Mouse (Mus musculus): ENCODE measurements around the gene Gm49486.

The Gm49486 gene

GRCm38 (mm10) chr15:79235268-79235667 is 6.1 kb downstream of the Gm49486 start:
- DNase-seq = no peak

DNA sequence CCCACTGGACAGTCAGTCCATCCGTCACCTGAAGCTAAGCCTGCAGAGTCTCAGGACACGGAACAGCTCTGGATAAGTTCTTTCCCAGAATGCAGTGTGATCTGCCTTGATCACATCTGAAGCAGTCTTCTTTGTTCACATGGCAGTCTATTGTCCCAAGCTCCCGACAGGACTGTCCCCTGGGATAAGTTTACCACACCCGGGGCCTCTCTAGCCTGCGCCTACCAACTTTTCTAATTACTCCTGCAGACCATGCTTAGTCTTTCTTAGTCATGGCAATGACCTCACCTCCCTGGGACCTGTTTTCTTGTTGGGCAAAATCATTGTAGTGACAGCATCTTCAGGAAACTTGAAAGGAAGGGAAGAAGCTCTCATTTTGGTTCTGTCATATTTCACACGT is 8.8 kb downstream of the Gm49486 start:
- DNase-seq = no peak

DNA sequence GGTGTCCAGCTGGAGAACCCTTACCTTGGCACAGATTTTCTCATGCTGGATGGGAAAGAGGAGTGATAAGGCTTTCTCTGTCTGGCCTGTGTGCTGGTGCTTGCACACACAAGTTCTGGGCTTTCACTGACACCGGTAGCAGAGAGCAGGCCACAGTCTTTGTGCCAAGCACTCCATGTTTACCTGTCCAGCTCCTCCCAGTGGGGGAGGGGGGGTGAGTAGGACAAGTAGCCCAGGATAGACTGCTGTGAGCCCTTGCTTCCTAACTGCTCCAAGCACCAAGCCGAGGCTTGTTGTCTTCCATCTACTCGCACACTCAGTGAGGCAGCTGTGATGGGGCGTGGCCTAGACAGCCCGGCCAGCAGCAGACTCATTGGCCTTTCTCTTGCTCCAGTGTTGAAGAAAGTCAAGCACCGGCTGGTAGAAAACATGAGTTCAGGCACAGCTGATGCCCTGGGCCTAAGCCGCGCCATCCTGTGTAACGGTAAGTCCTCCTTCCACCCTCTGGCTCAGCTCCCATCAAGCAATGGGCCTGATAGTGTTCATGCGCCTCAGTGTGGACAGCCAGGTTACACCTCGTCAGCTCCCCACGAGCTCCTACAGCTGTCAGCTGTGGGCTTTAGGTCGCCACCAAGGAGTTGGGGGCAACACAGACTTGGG is 13.5 kb downstream of the Gm49486 start:
- no peak for DNase-seq

DNA sequence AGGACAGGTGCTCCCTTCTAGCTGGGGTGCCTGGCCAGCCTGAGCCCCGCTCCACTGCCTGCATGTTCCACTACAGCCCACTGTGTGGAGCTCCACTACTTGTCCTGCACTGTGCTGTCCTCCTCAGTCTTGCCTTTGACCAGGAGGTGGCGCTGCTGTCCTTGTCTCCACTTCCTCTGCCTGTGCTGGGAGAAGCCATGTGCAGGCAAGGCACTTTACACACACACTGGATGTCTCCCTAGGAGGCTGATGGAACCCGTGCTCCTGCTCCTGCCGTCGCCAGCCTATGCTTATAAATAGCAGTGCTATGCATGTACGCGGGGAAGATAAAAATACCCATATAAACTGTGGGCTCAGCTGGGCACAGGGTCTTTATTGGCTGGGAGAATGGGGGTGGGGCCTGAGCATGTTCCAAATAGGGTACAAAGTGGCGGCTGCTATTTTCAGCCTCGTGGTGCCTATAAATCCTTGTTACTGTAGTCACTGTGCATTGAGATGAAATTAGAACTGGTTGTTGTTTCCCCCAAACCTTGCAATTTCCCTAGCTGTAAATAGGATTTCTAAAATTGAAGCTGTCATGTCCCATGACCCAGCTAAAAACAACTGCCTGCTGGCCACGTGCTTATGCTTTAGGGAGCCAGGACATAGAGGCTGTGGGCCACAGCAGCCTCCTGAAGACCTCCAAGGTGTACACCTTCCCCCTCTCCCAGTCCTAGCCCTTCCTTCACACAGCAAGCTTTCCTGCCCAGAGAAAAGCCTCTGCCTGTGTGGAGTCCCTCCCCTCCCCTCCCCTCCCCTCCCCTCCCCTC is 14.2 kb downstream of the Gm49486 start:
- DNase-seq = peak; percentile 97

DNA sequence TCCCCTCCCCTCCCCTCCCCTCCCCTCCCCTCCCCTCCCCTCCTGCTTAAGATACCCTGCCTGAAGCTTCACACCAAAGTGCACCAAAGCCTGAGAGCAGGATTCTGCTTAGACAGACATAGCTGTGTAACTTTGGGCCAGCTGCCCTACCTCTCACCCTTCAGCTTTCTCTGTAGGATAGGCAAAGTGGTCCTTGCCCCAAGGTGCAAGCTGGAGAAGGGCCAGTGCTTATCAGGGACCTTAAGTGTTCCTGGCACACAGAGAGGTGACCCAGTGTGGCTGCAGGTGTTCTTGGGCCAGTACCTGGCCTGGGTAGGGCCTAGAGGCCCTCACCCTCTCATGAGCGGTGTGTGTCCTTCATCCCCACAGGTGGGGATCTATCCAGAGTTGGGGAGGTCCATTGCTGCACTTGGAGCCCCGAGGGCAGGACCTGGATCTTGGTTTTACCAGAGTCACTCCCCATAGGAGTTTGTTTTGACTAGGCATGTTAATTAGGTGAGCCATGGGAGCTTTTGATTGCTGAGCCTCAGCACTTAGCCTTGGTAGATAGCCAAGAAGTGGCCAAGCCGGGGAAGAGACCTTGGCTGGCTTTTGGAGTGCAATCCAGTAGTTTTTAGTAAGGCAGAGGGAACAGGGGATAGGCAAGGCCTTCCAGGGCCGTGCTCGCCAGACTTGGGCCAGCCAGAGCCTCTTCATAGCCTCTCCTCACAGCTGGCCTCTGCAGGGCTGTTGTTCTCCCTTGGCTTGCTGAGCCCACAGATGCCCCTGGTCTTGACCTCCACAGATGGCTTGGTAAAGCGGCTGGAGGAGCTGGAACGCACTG is 15.1 kb downstream of the Gm49486 start:
- DNase-seq = no peak

- DNase-seq = no peak
These were observed 16.1 kb downstream of the Gm49486 start for GRCm38 (mm10) chr15:79245321-79245720.

- no peak for DNase-seq
These were observed 21.0 kb downstream of the Gm49486 start for GRCm38 (mm10) chr15:79250236-79250635.

GRCm38 (mm10) chr15:79251168-79251567 is 22.0 kb downstream of the Gm49486 start:
- no peak for DNase-seq

DNA sequence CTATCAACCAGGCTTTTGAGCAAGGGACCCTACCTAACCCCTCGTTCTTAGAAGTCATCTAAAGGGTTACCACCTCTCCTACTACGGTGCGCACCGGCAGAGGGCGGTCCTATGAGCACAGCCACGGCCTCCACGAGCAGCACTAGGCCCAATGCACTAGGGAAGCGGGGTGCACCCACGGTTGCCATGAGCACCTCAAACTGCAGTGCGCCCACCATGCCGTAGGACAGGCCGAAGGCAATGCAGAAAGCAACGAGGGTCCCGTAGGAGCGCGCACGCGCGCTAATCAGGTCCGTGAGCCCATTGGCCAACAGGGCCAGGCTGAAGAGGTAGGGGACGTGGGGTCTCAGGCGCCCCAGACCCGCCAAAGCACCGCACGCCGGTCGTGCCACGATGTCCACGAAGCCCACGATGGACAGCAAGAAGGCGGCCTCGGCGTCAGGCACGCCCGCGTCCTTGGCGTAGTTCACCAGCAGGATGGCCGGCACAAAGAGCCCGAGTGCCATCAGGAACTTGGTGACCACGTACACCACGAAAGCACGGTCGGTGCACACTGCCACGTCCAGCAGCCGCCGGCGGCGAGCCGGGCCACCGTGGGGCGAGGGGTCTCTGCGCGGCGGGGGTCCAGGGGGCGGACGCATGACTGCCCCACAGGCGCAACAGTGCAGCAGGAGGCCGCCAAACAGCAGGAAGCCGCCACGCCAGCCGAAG is 22.7 kb downstream of the Gm49486 start:
- no peak for DNase-seq

DNA sequence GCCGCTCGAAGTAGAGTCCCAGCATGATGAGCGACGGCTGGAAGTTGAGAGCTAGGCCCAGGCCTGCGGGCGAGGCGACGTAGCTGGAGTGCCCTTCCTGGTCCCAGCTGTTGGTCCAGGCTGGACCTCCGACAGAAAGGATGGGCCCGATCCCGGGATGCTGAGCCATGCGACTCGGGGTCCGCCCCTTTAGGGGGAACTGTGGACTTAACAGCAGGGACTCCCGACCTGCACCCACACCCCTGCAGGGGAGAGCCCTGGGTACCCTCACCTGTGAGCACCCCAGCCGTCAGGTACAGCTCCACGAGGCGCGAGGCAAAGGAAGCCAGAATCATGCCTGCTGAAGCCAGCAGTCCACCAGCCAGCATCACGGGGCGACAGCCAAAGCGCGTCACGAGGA is 23.4 kb downstream of the Gm49486 start:
- DNase-seq = no peak

GRCm38 (mm10) chr15:79254661-79255060 is 25.5 kb downstream of the Gm49486 start, which contains the start of gene Slc16a8:
Slc16a8 (minus strand) TSS chr15:79254761.
- no peak for DNase-seq

- DNase-seq = no peak
These were observed 29.3 kb downstream of the Gm49486 start for GRCm38 (mm10) chr15:79258521-79258920.

DNA sequence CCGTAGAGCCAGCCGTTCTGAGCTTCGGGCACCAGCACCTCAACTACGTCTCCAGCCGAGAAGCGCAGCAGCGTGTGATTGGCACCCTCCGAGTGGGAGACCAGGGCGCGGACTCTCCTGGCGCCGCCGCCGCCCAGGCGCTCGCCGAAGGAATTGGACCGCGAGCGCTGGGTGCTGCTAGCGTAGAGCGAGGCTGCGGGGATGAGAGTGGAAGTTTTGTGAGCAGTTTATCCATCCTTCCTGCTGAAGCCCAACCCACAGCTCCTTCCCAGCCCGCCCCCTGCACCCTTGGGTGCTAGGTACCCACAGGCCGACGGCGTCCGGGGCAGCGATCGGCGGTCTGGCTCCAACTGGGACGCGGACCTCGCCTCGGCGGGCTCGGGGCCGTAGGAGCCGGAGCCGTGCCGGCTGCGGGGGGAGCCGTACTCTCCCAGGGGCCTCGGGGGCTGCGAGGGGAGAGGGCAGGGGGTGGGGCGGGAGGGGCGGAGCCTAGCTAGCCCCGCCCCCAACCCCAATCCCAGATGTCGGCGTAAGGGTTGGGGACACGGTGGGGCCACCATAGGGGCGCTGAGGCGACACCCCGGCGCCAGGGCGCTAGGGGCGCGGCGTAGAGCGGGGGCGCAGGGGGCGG is 32.0 kb downstream of the Gm49486 start:
- DNase-seq = no peak

- no peak for DNase-seq
These were observed 32.6 kb downstream of the Gm49486 start for GRCm38 (mm10) chr15:79261757-79262156.

GRCm38 (mm10) chr15:79262375-79262774 is 33.2 kb downstream of the Gm49486 start:
- no peak for DNase-seq

DNA sequence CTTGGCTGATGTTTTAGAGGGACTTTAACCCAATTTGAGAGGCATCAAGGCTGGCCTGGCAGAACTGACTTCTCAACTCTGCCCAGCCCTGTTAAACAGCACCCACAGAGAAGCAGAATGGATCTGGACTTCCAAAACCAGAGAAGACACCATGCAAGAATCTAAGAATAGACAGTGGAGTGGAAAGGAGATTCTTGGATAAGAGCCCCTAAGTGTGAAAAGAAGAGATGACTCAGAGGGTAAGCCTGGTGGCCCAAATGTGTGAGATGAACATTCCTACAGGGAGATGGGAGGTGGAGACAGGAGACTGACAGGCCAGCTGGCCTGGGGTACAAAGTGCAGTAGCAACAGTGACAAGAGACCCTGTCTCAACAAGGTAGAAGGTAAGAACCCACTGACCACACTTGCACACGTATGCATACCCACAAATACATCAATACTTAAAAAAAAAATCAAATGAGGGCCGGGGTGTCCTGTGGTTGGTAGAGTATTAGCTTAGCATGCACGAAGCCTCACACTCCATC is 33.7 kb downstream of the Gm49486 start:
- no peak for DNase-seq

GRCm38 (mm10) chr15:79263726-79264125 is 34.5 kb downstream of the Gm49486 start:
- DNase-seq = no peak

- DNase-seq = no peak
These were observed 36.2 kb downstream of the Gm49486 start for GRCm38 (mm10) chr15:79265384-79265783.

GRCm38 (mm10) chr15:79268521-79268920 is 39.3 kb downstream of the Gm49486 start:
- DNase-seq = no peak

- DNase-seq = peak; percentile 81
These were observed 41.3 kb downstream of the Gm49486 start for GRCm38 (mm10) chr15:79270317-79271123.

- DNase-seq = peak; percentile 57
These were observed 42.0 kb downstream of the Gm49486 start for GRCm38 (mm10) chr15:79271124-79271746.
